Mouse (Mus musculus) G1E (cell line): Measurements from ENCODE around the gene Gle1. TPM values are rescaled to one million over a fixed set of nuclear protein-coding genes. Genes with fewer than 3 reads are reported as not detected.
A peak's percentile ranks its signal among the peaks of the same experiment; 100 is the strongest.
"Not testable (repeated sequence)": the region's sequence is repeated elsewhere in the genome, so short reads cannot be mapped to it uniquely, and the experiment has no call there.

Experiments used
- ATAC-seq: 2 replicates; pipeline ENCODE4 v1.8.0; 2016; ENCODE audit warnings: mild to moderate bottlenecking; ENCODE audit not compliant: insufficient number of reproducible peaks, poor library complexity, low FRiP score, severe bottlenecking; ENCODE audit errors: extremely low read depth
- DNase-seq: peaks from one replicate; pipeline ENCODE4 v3.0.0; 2012; ENCODE audit warnings: low spot score
- H3K27me3 ChIP-seq: 2 replicates; pipeline ENCODE4 v1.6.1; 2012; ENCODE audit warnings: mild to moderate bottlenecking, low read length, inconsistent platforms; ENCODE audit not compliant: insufficient read depth
- H3K36me3 ChIP-seq: replicated peaks from 2 replicates; pipeline ENCODE3; 2012; ENCODE audit warnings: mild to moderate bottlenecking, inconsistent platforms
- H3K4me1 ChIP-seq: 2 replicates; pipeline ENCODE4 v1.6.1; 2012; ENCODE audit warnings: low read depth, low read length, inconsistent platforms, mixed read lengths; ENCODE audit not compliant: insufficient read depth
- H3K4me3 ChIP-seq: 2 replicates; pipeline ENCODE4 v1.5.1; 2012; ENCODE audit warnings: low read depth, mild to moderate bottlenecking, inconsistent platforms, low read length, moderate library complexity, mixed read lengths
- H3K9me3 ChIP-seq: replicated peaks from 2 replicates; pipeline ENCODE4 v1.6.1; 2012; ENCODE audit warnings: inconsistent platforms
- CTCF ChIP-seq: IDR thresholded peaks from 2 replicates; pipeline ENCODE4 v1.5.1; 2012; ENCODE audit warnings: low read depth, low read length, inconsistent platforms, mixed read lengths
- GATA1 ChIP-seq: IDR thresholded peaks from 2 replicates; pipeline ENCODE4 v1.6.1; 2012; ENCODE audit warnings: borderline replicate concordance, low read length, inconsistent platforms, mixed read lengths
- GATA2 ChIP-seq: IDR thresholded peaks from 2 replicates; pipeline ENCODE4 v1.6.1; 2012; ENCODE audit warnings: low read depth, low read length, inconsistent platforms, borderline replicate concordance
- POLR2AphosphoS5 ChIP-seq: IDR thresholded peaks from 2 replicates; pipeline ENCODE4 v1.6.1; 2012; ENCODE audit warnings: low read depth, low read length, inconsistent platforms; ENCODE audit not compliant: insufficient replicate concordance
- TAL1 ChIP-seq: conservative IDR thresholded peaks from 2 replicates; pipeline ENCODE4 v1.6.1; 2012; ENCODE audit warnings: low read depth, low read length, inconsistent platforms, mixed read lengths
- polyA plus RNA-seq: library from polyadenylated mRNA; stranded (reverse); fragments of >175 nt; gene quantifications from 2 replicates; pipeline ENCODE4 v1.2.3, GENCODE M21; 2012
- total RNA-seq, 2 experiments: library from RNA; stranded (forward) in 1 of 2; stranded (reverse) in 1 of 2; fragments of 200-1000 nt in 1 of 2; fragments of >200 nt in 1 of 2; fragmentation: Nextera tagmentation in 1 of 2; gene quantifications; 2 replicates each; pipeline ENCODE4 v1.2.3; 2014 to 2017

The Gle1 gene
- total RNA-seq (2014; fragmentation: Nextera tagmentation) (42.1 and 52.2 TPM in 2 replicates), total RNA-seq (2017) (57.2 and 61.6 TPM in 2 replicates), polyA plus RNA-seq (42.5 and 62.3 TPM in 2 replicates)

- Histone ChIP-seq H3K36me3 (peaks cover 55% of the 10 kb centered on the region), H3K9me3 (no peaks in the 10 kb centered on the region), H3K4me1 (peaks cover 15% of the 10 kb centered on the region), H3K4me3 (peak within 1 kb of the TSS; percentile 98), H3K27me3 (no peaks in the 10 kb centered on the region)
- no peak for TF ChIP-seq POLR2AphosphoS5
- no peak for TF ChIP-seq GATA1
- no peak for TF ChIP-seq GATA2
- TF ChIP-seq CTCF = no peak
- TF ChIP-seq TAL1 = no peak
- peak; percentile 88 for DNase-seq
- ATAC-seq = peak; percentile 75
Measured at GRCm38 (mm10) chr2:29934906-29935599, at the start of gene Gle1. Gene Gle1, plus strand, starts transcription at chr2:29935426.

GRCm38 (mm10) chr2:29886659-29887292 is 48.5 kb upstream of the Gle1 start:
- H3K9me3 ChIP-seq, H3K4me3 ChIP-seq, ATAC-seq, DNase-seq: not testable (repeated sequence)
- H3K36me3 ChIP-seq = peaks cover 21% of the 10 kb centered on the region
- H3K27me3 ChIP-seq = peaks cover 12% of the 10 kb centered on the region
- peaks cover 26% of the 10 kb centered on the region for H3K4me1 ChIP-seq

- Histone ChIP-seq H3K36me3 (peaks cover 36% of the 10 kb centered on the region), H3K4me1 (peaks cover 35% of the 10 kb centered on the region), H3K9me3 (0 out of 2 replicates have a peak, but pooled peaks cover 2% of the 10 kb centered on the region), H3K27me3 (peaks cover 12% of the 10 kb centered on the region), H3K4me3 (peak within 1 kb of the TSS; percentile 98)
- DNase-seq = peak; percentile 100
- no peak for TF ChIP-seq GATA2
- TF ChIP-seq CTCF = no peak
- TF ChIP-seq GATA1 = no peak
- TF ChIP-seq TAL1 = no peak
- no peak for TF ChIP-seq POLR2AphosphoS5
- ATAC-seq = peak; percentile 65
Measured at GRCm38 (mm10) chr2:29889066-29889944, 45.9 kb upstream of the Gle1 start, which contains the start of gene Odf2. Gene Odf2, plus strand, starts transcription at chr2:29889221.

- TF ChIP-seq CTCF (0 out of 2 replicates have a peak, but pooled peaks have one; percentile 19), GATA2 (no peak)
Measured at GRCm38 (mm10) chr2:29889991-29890833, 45.0 kb upstream of the Gle1 start.

GRCm38 (mm10) chr2:29891773-29892172 is 43.5 kb upstream of the Gle1 start:
- Histone ChIP-seq H3K9me3 (0 out of 2 replicates have a peak, but pooled peaks cover 2% of the 10 kb centered on the region), H3K36me3 (peaks cover 58% of the 10 kb centered on the region), H3K4me1 (peaks cover 35% of the 10 kb centered on the region), H3K4me3 (no peak overlapping the region), H3K27me3 (peaks cover 9% of the 10 kb centered on the region; the same call in 1 of the 2 replicates)
- ATAC-seq (no peak), DNase-seq (no peak)
- TF ChIP-seq POLR2AphosphoS5 = no peak
- TF ChIP-seq CTCF = no peak
- TF ChIP-seq TAL1 = no peak
- no peak for TF ChIP-seq GATA1
- no peak for TF ChIP-seq GATA2

More at GRCm38 (mm10) chr2:29889991-29890833, 45.0 kb upstream of the Gle1 start:
- peaks cover 35% of the 10 kb centered on the region for H3K4me1 ChIP-seq
- H3K36me3 ChIP-seq = peaks cover 45% of the 10 kb centered on the region
- peak overlapping the region; percentile 98 for H3K4me3 ChIP-seq
- H3K9me3 ChIP-seq = 0 out of 2 replicates have a peak, but pooled peaks cover 2% of the 10 kb centered on the region
- DNase-seq (peak; percentile 97), ATAC-seq (peak; percentile 87)
- H3K27me3 ChIP-seq = peaks cover 12% of the 10 kb centered on the region
